Mouse (Mus musculus): ENCODE measurements around the gene Rgn. TPM values are rescaled to one million over a fixed set of nuclear protein-coding genes. Genes with fewer than 3 reads are reported as not detected.

Rgn gene
- not detected for polyA plus RNA-seq (2017; shearing (Covaris generic))

DNA sequence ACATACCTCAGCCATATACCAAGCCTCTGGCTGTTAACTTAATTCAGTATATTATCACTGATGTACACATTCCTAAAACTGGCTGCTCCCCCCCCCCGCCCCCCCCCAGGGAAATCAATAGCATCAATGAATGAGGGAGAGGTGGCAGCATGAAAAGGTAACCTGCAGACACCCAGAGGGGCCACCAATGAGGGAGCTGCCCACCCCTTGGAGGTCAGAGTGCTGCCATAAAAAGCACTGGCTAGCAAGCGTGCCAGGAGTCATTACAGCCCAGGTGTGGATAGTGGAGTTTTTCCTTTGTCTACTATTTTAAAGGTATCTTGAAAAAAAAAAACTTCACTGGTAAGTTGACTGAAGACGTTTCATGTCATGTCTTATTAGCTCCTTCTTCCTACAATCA is at the start of gene Rgn:
Rgn (plus strand) TSS at position 256 of the 400 bp plus-strand sequence.

Other genes with a start within 250 kb of the Rgn start
- 17.1 TPM for gene Rp2, start 185.3 kb upstream of the Rgn start, polyA plus RNA-seq (2017; shearing (Covaris generic))
- 3.9 TPM for gene Jade3, start 124.1 kb upstream of the Rgn start, polyA plus RNA-seq (2017; shearing (Covaris generic))
- gene Rbm10, start 67.7 kb downstream of the Rgn start, polyA plus RNA-seq (2017; shearing (Covaris generic)), result 79.3 TPM
- 178 TPM for gene Ndufb11, start 67.8 kb downstream of the Rgn start, polyA plus RNA-seq (2017; shearing (Covaris generic))
- gene Uba1, start 108.5 kb downstream of the Rgn start, polyA plus RNA-seq (2017; shearing (Covaris generic)), result 281 TPM
- 12.5 TPM for gene Cdk16, start 138.2 kb downstream of the Rgn start, polyA plus RNA-seq (2017; shearing (Covaris generic))
- 29.4 TPM for gene Usp11, start 154.1 kb downstream of the Rgn start, polyA plus RNA-seq (2017; shearing (Covaris generic))
- gene Araf, start 248.0 kb downstream of the Rgn start, polyA plus RNA-seq (2017; shearing (Covaris generic)), result 205 TPM

All from inflammation-experienced regulatory T-cells, adult 16 weeks (primary cell).